Mouse (Mus musculus) thymus, adult 2 months (tissue): ENCODE data around the gene Sept3. TPM values are rescaled to one million over a fixed set of nuclear protein-coding genes. Genes with fewer than 3 reads are reported as not detected.

ENCODE experiments used
- DNase-seq: peaks from one replicate; pipeline ENCODE4 v3.0.0; 2021
- H3K27ac ChIP-seq: fragments of 200-500 bp; 2 replicates; pipeline ENCODE4 v1.5.1; 2012; ENCODE audit warnings: low read length, control low read depth; ENCODE audit not compliant: control insufficient read depth, insufficient read depth
- H3K27me3 ChIP-seq: fragments of 200-500 bp; 2 replicates; pipeline ENCODE4 v1.6.1; 2012; ENCODE audit warnings: mild to moderate bottlenecking, low read length, moderate library complexity, mixed read lengths; ENCODE audit not compliant: control insufficient read depth, insufficient read depth
- H3K36me3 ChIP-seq: fragments of 200-500 bp; 2 replicates; pipeline ENCODE4 v1.6.1; 2012; ENCODE audit warnings: mild to moderate bottlenecking, low read length, moderate library complexity; ENCODE audit not compliant: control insufficient read depth, insufficient read depth
- H3K4me1 ChIP-seq: fragments of 200-500 bp; replicated peaks from 2 replicates; pipeline ENCODE4 v1.6.1; 2012; ENCODE audit warnings: low read length; ENCODE audit not compliant: control insufficient read depth, insufficient read depth
- H3K4me3 ChIP-seq: fragments of 200-500 bp; 2 replicates; pipeline ENCODE4 v1.5.1; 2012; ENCODE audit warnings: mild to moderate bottlenecking, low read length, control low read depth, moderate library complexity; ENCODE audit not compliant: control insufficient read depth, insufficient read depth
- CTCF ChIP-seq: fragments of 200-500 bp; IDR thresholded peaks from 2 replicates; pipeline ENCODE4 v1.5.1; 2012; ENCODE audit warnings: mild to moderate bottlenecking, control low read depth, low read length, moderate library complexity, borderline replicate concordance; ENCODE audit not compliant: control insufficient read depth, poor library complexity, insufficient read depth; ENCODE audit errors: extremely low read depth
- POLR2A ChIP-seq: fragments of 200-500 bp; IDR thresholded peaks from 2 replicates; pipeline ENCODE4 v1.6.1; 2012; ENCODE audit warnings: mild to moderate bottlenecking, low read length, control low read depth, moderate library complexity; ENCODE audit not compliant: control insufficient read depth, poor library complexity, insufficient read depth; ENCODE audit errors: extremely low read depth
- WGBS: fragments of 180-500 bp; shearing (Covaris S2); methylation state at CpG from one replicate; pipeline ENCODE4 v1.1.7; 2018; 5-methylcytosine and 5-hydroxymethylcytosine counted together
- polyA plus RNA-seq: library from polyadenylated mRNA; depleted of rRNA; stranded (reverse); fragments of >200 nt; gene quantifications from 2 replicates; pipeline ENCODE4 v1.2.3, GENCODE M21; 2012

Sept3 gene
- polyA plus RNA-seq, 1 experiment: 4.6 TPM

DNA sequence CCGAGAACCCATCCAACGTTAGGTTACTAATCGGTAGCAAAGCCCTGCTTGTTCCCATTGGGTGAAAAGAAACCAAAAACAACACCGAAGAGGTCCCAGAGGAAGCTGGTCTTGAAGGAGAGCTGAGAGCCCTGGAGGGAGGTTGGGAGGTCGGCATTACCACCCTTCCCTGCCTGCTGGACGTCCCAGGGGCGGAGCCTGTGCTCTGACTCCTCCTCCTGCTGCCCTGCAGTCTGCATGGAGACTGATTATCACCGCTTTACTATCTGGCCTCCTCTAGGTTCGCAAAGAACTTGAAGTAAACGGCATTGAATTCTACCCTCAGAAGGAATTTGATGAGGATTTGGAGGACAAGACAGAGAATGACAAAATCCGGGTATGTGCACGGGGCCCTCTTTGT is 11.5 kb downstream of the Sept3 start:
- Histone ChIP-seq H3K27me3 (no peaks in the 10 kb centered on the region), H3K4me1 (no peaks in the 10 kb centered on the region), H3K4me3 (no peak overlapping the region), H3K36me3 (no peaks in the 10 kb centered on the region), H3K27ac (no peak overlapping the region)
- TF ChIP-seq CTCF: no peak
- no peak for TF ChIP-seq POLR2A
- no peak for DNase-seq
- 66% methylated on average over 12 of the region's 12 CpGs for WGBS

DNA sequence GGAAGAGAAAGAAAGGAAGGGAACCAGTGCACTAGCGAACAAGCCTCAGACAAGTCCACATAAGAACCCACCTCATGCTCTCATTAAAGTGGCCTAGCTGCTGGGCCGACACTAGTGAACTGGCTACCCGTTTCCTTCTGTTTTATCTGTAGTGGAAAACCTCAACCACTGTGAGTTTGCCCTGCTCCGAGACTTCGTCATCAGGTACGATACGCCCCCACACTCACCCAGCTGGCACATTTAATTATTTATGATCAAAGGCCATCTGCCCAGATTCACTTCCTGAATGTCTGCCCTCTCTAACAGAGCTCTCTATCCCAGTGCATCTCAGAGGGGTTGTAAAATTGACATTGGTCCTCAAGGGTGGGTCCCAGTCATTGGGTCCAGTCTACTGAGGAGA is 15.6 kb downstream of the Sept3 start:
- 0 out of 2 replicates have a peak, but pooled peaks cover 2% of the 10 kb centered on the region for H3K4me1 ChIP-seq
- H3K36me3 ChIP-seq: no peaks in the 10 kb centered on the region
- no peak overlapping the region for H3K4me3 ChIP-seq
- 24% methylated on average over 7 of the region's 7 CpGs for WGBS
- DNase-seq: no peak
- no peak overlapping the region for H3K27ac ChIP-seq
- H3K27me3 ChIP-seq: no peaks in the 10 kb centered on the region; the same call in 1 of the 2 replicates
- no peak for TF ChIP-seq POLR2A
- TF ChIP-seq CTCF: no peak

DNA sequence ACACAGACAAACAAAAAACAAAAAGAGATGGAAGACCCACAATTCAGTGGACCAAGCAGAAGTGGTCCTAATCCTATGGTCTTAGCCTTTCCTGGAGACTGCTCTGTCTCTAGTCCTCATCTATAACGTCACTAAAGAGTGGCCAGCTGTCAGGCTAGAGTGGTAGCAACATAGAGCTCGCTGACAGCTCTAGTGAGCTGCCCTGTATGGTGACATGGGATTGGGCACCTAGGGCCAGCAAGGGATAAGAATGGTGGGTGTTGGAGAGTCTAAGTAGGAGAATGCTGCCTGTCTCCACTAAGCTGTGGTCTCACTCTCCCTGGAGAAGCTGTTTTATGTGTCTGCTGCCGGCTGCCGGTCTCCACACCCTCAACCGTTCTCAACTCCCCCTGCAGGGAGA is 18.2 kb downstream of the Sept3 start:
- H3K4me3 ChIP-seq: no peak overlapping the region
- H3K4me1 ChIP-seq: 0 out of 2 replicates have a peak, but pooled peaks cover 2% of the 10 kb centered on the region
- no peaks in the 10 kb centered on the region for H3K36me3 ChIP-seq
- 43% methylated on average over 5 of the region's 5 CpGs for WGBS
- TF ChIP-seq POLR2A: no peak
- TF ChIP-seq CTCF: no peak
- DNase-seq: no peak
- H3K27ac ChIP-seq: no peak overlapping the region
- H3K27me3 ChIP-seq: no peaks in the 10 kb centered on the region; the same call in 1 of the 2 replicates

DNA sequence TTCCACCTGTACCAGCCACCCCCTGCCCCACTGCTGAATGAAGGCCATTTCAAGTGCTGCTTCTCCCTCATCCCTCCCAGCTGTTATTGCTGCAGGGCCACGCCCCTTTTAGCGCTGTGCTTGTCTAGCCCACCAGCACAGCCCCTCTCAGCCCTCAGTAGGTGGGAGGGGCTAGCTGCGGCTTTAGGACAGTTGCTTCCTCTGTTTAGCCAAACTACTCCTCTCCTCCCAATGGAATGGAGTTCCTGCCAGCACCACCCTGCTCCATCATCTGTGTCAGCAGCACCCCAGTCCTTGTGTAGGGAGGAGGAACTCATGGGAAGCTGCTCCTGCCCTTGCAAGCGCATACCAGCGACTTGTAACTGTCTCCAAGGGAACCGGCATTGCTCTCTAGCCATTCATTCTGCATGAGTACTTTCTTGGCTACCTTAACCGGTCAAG is 18.6 kb downstream of the Sept3 start:
- H3K36me3 ChIP-seq: no peaks in the 10 kb centered on the region

DNA sequence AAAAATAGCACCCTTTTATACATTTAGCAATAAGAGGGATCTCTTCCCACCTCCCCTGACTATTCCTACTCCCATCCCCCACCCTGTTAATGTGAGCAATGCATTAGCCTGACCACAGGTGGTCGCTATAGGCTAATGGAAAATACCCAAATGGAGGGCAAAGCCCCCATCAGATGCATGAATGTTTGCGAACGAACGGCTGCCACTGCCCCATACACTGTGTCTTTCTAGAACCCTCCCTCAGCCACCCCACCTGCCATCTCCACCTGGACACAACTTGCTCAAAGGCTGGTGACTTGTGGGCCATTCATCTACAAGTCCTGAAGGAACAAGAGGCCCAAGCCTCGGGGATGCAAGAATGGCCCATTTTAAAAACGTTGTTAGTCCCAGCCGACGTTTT is 19.4 kb downstream of the Sept3 start:
- Histone ChIP-seq H3K27ac (no peak overlapping the region), H3K4me1 (0 out of 2 replicates have a peak, but pooled peaks cover 2% of the 10 kb centered on the region), H3K36me3 (no peaks in the 10 kb centered on the region), H3K4me3 (no peak overlapping the region), H3K27me3 (no peaks in the 10 kb centered on the region; the same call in 1 of the 2 replicates)
- 51% methylated on average over 8 of the region's 8 CpGs for WGBS
- no peak for DNase-seq
- TF ChIP-seq POLR2A (no peak), CTCF (no peak)

More for the DNA sequence above, 18.6 kb downstream of the Sept3 start:
- H3K4me1 ChIP-seq: 0 out of 2 replicates have a peak, but pooled peaks cover 2% of the 10 kb centered on the region
- DNase-seq: no peak
- no peak overlapping the region for H3K4me3 ChIP-seq
- no peaks in the 10 kb centered on the region; the same call in 1 of the 2 replicates for H3K27me3 ChIP-seq
- no peak overlapping the region for H3K27ac ChIP-seq
- WGBS: 30% methylated on average over 7 of the region's 7 CpGs
- no peak for TF ChIP-seq POLR2A
- TF ChIP-seq CTCF: no peak

DNA sequence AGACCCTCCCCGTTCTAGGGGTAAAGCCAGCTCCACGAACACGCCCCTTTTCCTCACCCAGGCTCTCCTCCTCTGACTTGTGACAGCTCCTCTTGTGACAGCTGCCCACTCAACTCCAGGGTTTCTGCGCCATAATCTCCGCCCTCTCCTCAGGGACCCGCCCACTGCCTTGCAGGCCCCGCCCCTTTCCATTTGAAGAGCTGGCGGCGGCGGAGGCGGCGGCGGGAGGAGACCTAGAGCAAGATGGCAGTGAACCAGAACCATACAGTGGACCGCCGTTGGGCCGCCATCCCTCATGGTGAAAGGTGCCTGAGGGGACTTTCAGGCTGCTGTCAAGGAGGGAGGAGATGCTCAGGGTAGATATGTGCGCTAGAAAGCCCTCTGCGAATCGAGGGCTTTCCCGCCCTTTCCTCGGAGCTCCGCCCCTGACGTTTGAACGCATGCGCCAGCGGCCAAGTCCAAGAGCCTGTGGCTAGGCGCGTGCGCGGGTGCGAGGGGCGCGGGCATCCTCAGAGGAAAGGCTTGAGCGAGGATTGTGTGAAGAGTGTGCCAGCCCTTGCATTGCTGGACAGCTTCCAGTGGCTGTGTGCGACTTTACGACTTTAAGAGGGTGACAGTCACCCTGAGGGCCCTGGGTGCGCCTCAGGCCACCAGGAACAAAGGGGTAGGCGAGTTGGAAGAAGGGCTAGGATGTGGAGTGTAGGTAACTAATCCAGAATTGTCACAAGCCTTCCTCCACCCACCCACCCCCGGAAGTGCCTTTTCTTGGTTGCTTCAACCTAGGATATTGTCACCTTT is 24.3 kb downstream of the Sept3 start, which contains the start of gene Wbp2nl:
Gene Wbp2nl, plus strand, starts transcription at position 191 of the 798 bp plus-strand sequence.
- Histone ChIP-seq H3K36me3 (no peaks in the 10 kb centered on the region), H3K27me3 (no peaks in the 10 kb centered on the region; the same call in 1 of the 2 replicates), H3K27ac (no peak within 1 kb of the TSS), H3K4me3 (no peak within 1 kb of the TSS), H3K4me1 (no peaks in the 10 kb centered on the region)
- TF ChIP-seq CTCF (no peak), POLR2A (no peak)
- 72% methylated on average over 39 of the region's 39 CpGs for WGBS
- no peak for DNase-seq
